Mouse (Mus musculus): ENCODE results near the gene Kncn. TPM values are rescaled to one million over a fixed set of nuclear protein-coding genes. Genes with fewer than 3 reads are reported as not detected.
A peak's percentile ranks its signal among the peaks of the same experiment; 100 is the strongest.

Kncn gene
- polyA plus RNA-seq, 1 experiment from 2014 or later = not detected

DNA sequence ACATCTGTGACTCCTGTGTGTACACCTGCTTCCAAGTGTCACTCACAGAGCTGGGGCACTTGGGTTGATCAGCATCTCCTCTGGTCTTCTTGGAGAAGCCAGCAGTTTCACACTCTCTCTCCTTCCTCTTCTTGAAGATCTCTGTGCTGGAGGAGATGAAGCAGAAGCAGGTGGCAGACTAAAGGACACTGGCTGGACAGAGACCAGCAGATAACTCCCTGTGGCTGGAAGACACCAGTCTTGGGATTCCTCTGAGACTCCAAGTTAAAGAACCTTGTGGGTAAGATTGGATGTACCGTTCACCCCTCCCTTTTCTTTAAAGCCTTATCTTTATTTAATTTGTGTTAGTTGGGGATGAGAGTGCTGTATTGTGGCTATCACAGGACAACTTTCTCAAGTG, 36.1 kb upstream of the Kncn start:
- Histone ChIP-seq H3K4me1 (ENCODE audit: control insufficient read depth, insufficient read depth, low read length) (peaks cover 27% of the 10 kb centered on the region), H3K4me3 (ENCODE audit: low read depth, low read length) (no peak overlapping the region), H3K4me2 (no peak overlapping the region), H3K9me3 (replicated peaks; ENCODE audit: control insufficient read depth, low read length) (no peaks in the 10 kb centered on the region), H3K36me3 (ENCODE audit: control insufficient read depth, insufficient read depth, low read length) (no peaks in the 10 kb centered on the region), H3K27me3 (ENCODE audit: control insufficient read depth, insufficient read depth, low read length) (no peaks in the 10 kb centered on the region), H3K9ac (ENCODE audit: low read depth, low read length) (no peak overlapping the region), H3K27ac (ENCODE audit: low read depth, low read length) (0 out of 2 replicates have a peak overlapping the region, but pooled peaks have one; percentile 35)
- 69% methylated on average over 1 of the region's 1 CpGs for WGBS (ENCODE audit: insufficient replicate concordance)
- ATAC-seq (replicated peaks; ENCODE audit: insufficient number of reproducible peaks, low FRiP score, low TSS enrichment) = no peak

DNA sequence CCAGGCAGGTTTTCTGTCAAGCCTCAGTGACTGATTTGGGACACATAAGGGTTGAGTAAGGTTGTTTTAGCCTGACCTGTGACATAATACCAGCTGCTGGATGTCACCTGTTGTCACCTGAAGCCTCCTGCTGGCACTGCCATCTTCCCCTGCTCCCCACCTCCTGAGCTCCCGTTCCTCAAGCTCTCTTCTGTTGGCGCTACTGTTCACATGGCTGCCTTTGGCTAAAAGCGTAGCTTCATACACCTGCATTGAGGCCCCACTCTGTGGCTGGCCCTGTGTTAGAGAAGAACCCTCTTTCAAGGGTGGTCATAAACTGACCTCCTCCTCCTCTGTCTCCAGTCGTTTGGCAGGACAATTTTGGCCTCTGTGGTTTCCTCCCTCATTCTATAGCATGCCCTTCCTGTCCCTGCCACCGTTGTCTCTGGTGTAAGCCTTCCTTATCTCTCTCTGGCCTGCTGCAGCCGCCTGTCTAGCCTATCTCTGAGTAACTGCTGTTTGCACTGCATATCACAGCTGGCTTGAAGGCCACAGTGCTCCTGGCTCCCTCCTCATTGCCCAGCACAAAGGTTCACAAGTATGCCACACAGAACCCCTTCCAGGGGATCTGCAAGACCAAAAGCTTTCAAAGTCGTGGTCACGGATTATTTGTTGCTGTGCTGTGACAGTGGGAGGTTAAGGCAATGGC, 35.1 kb upstream of the Kncn start:
- ATAC-seq (replicated peaks; ENCODE audit: insufficient number of reproducible peaks, low FRiP score, low TSS enrichment) = peak; percentile 92
- WGBS (ENCODE audit: insufficient replicate concordance) = 27% methylated on average over 8 of the region's 8 CpGs
- no peak overlapping the region for H3K4me3 ChIP-seq (ENCODE audit: low read depth, low read length)
- peak overlapping the region; percentile 66 for H3K27ac ChIP-seq (ENCODE audit: low read depth, low read length)
- peak overlapping the region; percentile 2; the same call in 1 of the 2 replicates for H3K9ac ChIP-seq (ENCODE audit: low read depth, low read length)
- peaks cover 27% of the 10 kb centered on the region for H3K4me1 ChIP-seq (ENCODE audit: control insufficient read depth, insufficient read depth, low read length)
- no peaks in the 10 kb centered on the region for H3K27me3 ChIP-seq (ENCODE audit: control insufficient read depth, insufficient read depth, low read length)
- no peaks in the 10 kb centered on the region for H3K9me3 ChIP-seq (replicated peaks; ENCODE audit: control insufficient read depth, low read length)
- H3K4me2 ChIP-seq = peak overlapping the region; percentile 31
- no peaks in the 10 kb centered on the region for H3K36me3 ChIP-seq (ENCODE audit: control insufficient read depth, insufficient read depth, low read length)

DNA sequence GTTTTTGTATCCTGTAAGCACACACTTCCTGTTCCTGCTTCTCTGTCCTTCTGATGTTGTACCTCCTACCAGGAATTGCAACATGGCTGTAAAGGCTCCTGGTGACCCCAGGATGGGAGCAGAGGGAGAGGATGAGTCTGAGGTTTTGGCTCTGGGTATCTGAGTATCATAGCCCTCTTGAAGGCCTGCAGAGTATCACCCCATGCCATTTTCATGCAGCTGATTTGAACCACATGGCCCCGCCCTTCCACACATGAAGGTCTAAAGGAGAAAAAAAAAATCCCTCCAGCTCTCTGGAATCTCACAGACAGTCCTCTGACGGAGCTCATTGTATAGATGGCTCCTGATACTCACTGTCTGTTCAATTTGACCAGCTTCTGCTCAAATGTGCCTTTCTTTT, 34.1 kb upstream of the Kncn start:
- no peak for ATAC-seq (replicated peaks; ENCODE audit: insufficient number of reproducible peaks, low FRiP score, low TSS enrichment)
- Histone ChIP-seq H3K36me3 (ENCODE audit: control insufficient read depth, insufficient read depth, low read length) (no peaks in the 10 kb centered on the region), H3K4me2 (no peak overlapping the region), H3K27me3 (ENCODE audit: control insufficient read depth, insufficient read depth, low read length) (no peaks in the 10 kb centered on the region), H3K27ac (ENCODE audit: low read depth, low read length) (peak overlapping the region; percentile 66; the same call in 1 of the 2 replicates), H3K9ac (ENCODE audit: low read depth, low read length) (no peak overlapping the region), H3K4me1 (ENCODE audit: control insufficient read depth, insufficient read depth, low read length) (peaks cover 27% of the 10 kb centered on the region), H3K9me3 (replicated peaks; ENCODE audit: control insufficient read depth, low read length) (no peaks in the 10 kb centered on the region), H3K4me3 (ENCODE audit: low read depth, low read length) (no peak overlapping the region)
- 55% methylated on average over 2 of the region's 2 CpGs for WGBS (ENCODE audit: insufficient replicate concordance)

DNA sequence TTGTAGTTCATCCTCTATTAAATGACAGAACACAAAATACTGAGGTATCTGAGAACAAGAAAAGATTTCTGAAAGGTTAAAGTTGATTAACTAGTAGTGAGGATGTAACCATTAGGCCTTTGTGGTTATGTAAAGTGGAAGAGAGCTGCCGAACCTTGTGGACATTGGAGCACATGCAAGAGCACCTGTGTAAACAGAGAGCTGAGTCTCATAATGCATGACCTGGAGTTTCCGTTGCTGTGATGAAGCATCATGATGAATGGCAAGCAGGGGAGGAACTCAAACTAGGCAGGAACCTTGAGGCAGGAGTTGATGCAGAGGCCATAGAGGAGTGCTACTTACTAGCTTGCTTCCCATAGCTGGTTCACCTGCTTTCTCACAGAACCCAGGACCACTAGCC, 33.6 kb upstream of the Kncn start:
- no peaks in the 10 kb centered on the region for H3K36me3 ChIP-seq (ENCODE audit: control insufficient read depth, insufficient read depth, low read length)
- H3K4me2 ChIP-seq = no peak overlapping the region
- no peak overlapping the region for H3K9ac ChIP-seq (ENCODE audit: low read depth, low read length)
- 62% methylated on average over 2 of the region's 2 CpGs for WGBS (ENCODE audit: insufficient replicate concordance)
- no peaks in the 10 kb centered on the region for H3K9me3 ChIP-seq (replicated peaks; ENCODE audit: control insufficient read depth, low read length)
- no peak overlapping the region for H3K27ac ChIP-seq (ENCODE audit: low read depth, low read length)
- no peak overlapping the region for H3K4me3 ChIP-seq (ENCODE audit: low read depth, low read length)
- peaks cover 27% of the 10 kb centered on the region for H3K4me1 ChIP-seq (ENCODE audit: control insufficient read depth, insufficient read depth, low read length)
- no peaks in the 10 kb centered on the region for H3K27me3 ChIP-seq (ENCODE audit: control insufficient read depth, insufficient read depth, low read length)
- ATAC-seq (replicated peaks; ENCODE audit: insufficient number of reproducible peaks, low FRiP score, low TSS enrichment) = no peak

DNA sequence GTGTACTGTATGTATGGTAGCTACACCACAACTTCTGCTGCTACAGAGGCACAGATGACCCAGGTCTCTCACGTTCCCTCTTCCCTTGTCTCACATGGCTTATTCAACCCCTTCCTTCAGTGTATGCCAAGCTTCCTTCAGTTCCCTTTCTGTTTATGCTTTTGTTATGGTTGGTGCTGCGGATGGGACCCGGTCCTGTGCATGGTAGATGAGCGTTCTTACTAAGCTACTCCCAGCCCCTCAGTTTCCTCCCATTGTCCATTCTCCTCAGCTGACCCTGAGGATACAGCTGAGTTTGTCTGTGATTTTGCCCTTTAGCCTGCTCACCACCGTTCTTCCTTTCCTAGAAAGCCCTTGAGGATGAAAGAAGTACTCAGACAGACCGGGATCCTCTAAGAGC, 32.6 kb upstream of the Kncn start:
- peaks cover 32% of the 10 kb centered on the region for H3K4me1 ChIP-seq (ENCODE audit: control insufficient read depth, insufficient read depth, low read length)
- 77% methylated on average over 6 of the region's 6 CpGs for WGBS (ENCODE audit: insufficient replicate concordance)
- no peak overlapping the region for H3K27ac ChIP-seq (ENCODE audit: low read depth, low read length)
- no peak overlapping the region for H3K4me2 ChIP-seq
- H3K9ac ChIP-seq (ENCODE audit: low read depth, low read length) = no peak overlapping the region
- no peak overlapping the region for H3K4me3 ChIP-seq (ENCODE audit: low read depth, low read length)
- H3K9me3 ChIP-seq (replicated peaks; ENCODE audit: control insufficient read depth, low read length) = no peaks in the 10 kb centered on the region
- no peaks in the 10 kb centered on the region for H3K27me3 ChIP-seq (ENCODE audit: control insufficient read depth, insufficient read depth, low read length)
- no peaks in the 10 kb centered on the region for H3K36me3 ChIP-seq (ENCODE audit: control insufficient read depth, insufficient read depth, low read length)
- no peak for ATAC-seq (replicated peaks; ENCODE audit: insufficient number of reproducible peaks, low FRiP score, low TSS enrichment)

DNA sequence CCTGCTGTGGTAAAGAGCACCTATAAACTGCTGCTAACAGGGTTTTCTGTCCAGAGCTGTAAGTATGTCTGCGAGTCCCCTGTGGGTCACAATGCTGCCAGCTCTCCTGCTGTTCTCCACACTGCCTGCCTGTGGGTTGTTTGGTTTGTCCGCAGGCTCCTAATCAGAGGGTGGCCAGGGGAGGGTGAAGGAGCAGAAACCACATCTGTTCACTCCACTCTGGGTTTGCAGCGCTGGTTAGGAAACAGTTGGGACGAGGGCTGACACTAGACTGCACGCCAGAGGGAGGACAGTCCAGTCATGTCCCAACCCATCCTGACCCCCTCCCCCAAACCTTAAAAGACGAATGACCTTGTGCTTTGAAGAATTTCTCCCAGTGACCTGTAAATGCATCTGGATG, 29.1 kb upstream of the Kncn start:
- Histone ChIP-seq H3K27me3 (ENCODE audit: control insufficient read depth, insufficient read depth, low read length) (no peaks in the 10 kb centered on the region), H3K27ac (ENCODE audit: low read depth, low read length) (no peak overlapping the region), H3K9ac (ENCODE audit: low read depth, low read length) (no peak overlapping the region), H3K4me1 (ENCODE audit: control insufficient read depth, insufficient read depth, low read length) (peaks cover 12% of the 10 kb centered on the region), H3K4me2 (no peak overlapping the region), H3K36me3 (ENCODE audit: control insufficient read depth, insufficient read depth, low read length) (0 out of 2 replicates have a peak, but pooled peaks cover 5% of the 10 kb centered on the region), H3K4me3 (ENCODE audit: low read depth, low read length) (no peak overlapping the region), H3K9me3 (replicated peaks; ENCODE audit: control insufficient read depth, low read length) (no peaks in the 10 kb centered on the region)
- 38% methylated on average over 6 of the region's 6 CpGs for WGBS (ENCODE audit: insufficient replicate concordance)
- ATAC-seq (replicated peaks; ENCODE audit: insufficient number of reproducible peaks, low FRiP score, low TSS enrichment) = no peak

DNA sequence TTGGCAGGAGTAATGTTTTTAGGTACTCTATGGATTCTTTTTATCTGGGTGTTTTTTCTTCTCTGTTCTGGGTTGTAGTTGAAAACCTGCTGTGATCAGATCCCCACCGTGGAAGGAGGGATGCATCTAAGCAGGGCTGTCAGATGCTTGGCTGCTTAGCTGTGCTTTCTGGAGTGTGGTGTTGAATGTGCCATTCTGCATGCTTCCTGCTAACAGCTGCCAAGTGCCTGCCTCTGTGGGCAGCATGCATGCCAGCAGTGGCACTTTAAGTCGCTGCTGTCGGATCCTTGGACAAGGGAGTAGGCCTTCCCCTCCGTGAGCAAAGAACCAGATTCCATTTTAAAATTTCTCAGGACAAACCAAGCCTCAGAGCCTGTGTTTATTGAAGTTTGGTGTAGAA, 28.6 kb upstream of the Kncn start:
- Histone ChIP-seq H3K9ac (ENCODE audit: low read depth, low read length) (no peak overlapping the region), H3K4me2 (no peak overlapping the region), H3K27me3 (ENCODE audit: control insufficient read depth, insufficient read depth, low read length) (no peaks in the 10 kb centered on the region), H3K36me3 (ENCODE audit: control insufficient read depth, insufficient read depth, low read length) (peaks cover 6% of the 10 kb centered on the region; the same call in 1 of the 2 replicates), H3K4me3 (ENCODE audit: low read depth, low read length) (no peak overlapping the region), H3K4me1 (ENCODE audit: control insufficient read depth, insufficient read depth, low read length) (peaks cover 12% of the 10 kb centered on the region), H3K9me3 (replicated peaks; ENCODE audit: control insufficient read depth, low read length) (no peaks in the 10 kb centered on the region), H3K27ac (ENCODE audit: low read depth, low read length) (0 out of 2 replicates have a peak overlapping the region, but pooled peaks have one; percentile 22)
- no peak for ATAC-seq (replicated peaks; ENCODE audit: insufficient number of reproducible peaks, low FRiP score, low TSS enrichment)
- 62% methylated on average over 4 of the region's 4 CpGs for WGBS (ENCODE audit: insufficient replicate concordance)

DNA sequence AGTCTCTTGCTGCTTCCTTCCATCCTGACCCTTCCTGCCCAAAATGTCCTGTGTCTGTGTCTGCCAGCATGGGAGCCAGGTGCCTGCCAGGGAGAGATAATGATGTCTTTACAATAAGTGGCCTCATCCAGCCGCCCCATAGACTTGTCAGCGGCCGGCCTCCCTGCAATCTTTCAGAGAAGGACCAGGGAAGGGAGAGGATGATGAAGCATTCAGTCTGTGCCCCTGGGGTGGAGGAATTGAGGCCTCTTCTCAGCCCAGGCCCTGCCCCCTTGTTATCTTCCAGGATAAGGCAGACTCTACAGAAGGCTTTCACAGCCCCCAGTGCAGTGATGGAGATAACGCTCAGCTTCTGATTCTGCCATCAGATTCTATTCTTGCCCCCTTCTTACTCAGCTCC, 27.9 kb upstream of the Kncn start:
- Histone ChIP-seq H3K27ac (ENCODE audit: low read depth, low read length) (peak overlapping the region; percentile 35), H3K9me3 (replicated peaks; ENCODE audit: control insufficient read depth, low read length) (no peaks in the 10 kb centered on the region), H3K9ac (ENCODE audit: low read depth, low read length) (0 out of 2 replicates have a peak overlapping the region, but pooled peaks have one; percentile 6), H3K36me3 (ENCODE audit: control insufficient read depth, insufficient read depth, low read length) (peaks cover 9% of the 10 kb centered on the region; the same call in 1 of the 2 replicates), H3K4me2 (no peak overlapping the region), H3K4me3 (ENCODE audit: low read depth, low read length) (no peak overlapping the region), H3K4me1 (ENCODE audit: control insufficient read depth, insufficient read depth, low read length) (peaks cover 12% of the 10 kb centered on the region), H3K27me3 (ENCODE audit: control insufficient read depth, insufficient read depth, low read length) (no peaks in the 10 kb centered on the region)
- WGBS (ENCODE audit: insufficient replicate concordance) = 35% methylated on average over 4 of the region's 4 CpGs
- ATAC-seq (replicated peaks; ENCODE audit: insufficient number of reproducible peaks, low FRiP score, low TSS enrichment) = peak; percentile 81
